Mouse (Mus musculus) heart, embryonic 13.5 days (tissue): Measurements from ENCODE around the gene Olfr1. TPM values are rescaled to one million over a fixed set of nuclear protein-coding genes. Genes with fewer than 3 reads are reported as not detected.

Experiments used
- ATAC-seq: fragments of 200-750 bp; cut with Nextera tagmentation; 2 replicates; pipeline ENCODE4 v1.8.0; 2017; ENCODE audit warnings: moderate TSS enrichment; ENCODE audit not compliant: insufficient number of reproducible peaks, low FRiP score, low TSS enrichment; ENCODE audit errors: extremely low read depth
- H3K27ac ChIP-seq: fragments of 300-500 bp; sonication (generic); replicated peaks from 2 replicates; pipeline ENCODE4 v1.5.1; 2015; ENCODE audit warnings: moderate library complexity, mild to moderate bottlenecking, inconsistent platforms
- H3K27me3 ChIP-seq: fragments of 300-500 bp; sonication (generic); replicated peaks from 2 replicates; pipeline ENCODE4 v1.6.1; 2015; ENCODE audit warnings: mild to moderate bottlenecking, inconsistent platforms
- H3K36me3 ChIP-seq: fragments of 300-500 bp; sonication (generic); 2 replicates; pipeline ENCODE4 v1.6.1; 2015; ENCODE audit warnings: mild to moderate bottlenecking, inconsistent platforms
- H3K4me1 ChIP-seq: fragments of 300-500 bp; sonication (generic); 2 replicates; pipeline ENCODE4 v1.6.1; 2015; ENCODE audit warnings: inconsistent platforms
- H3K4me2 ChIP-seq: fragments of 300-500 bp; sonication (generic); 2 replicates; pipeline ENCODE4 v1.6.1; 2015; ENCODE audit warnings: inconsistent platforms, mild to moderate bottlenecking, moderate library complexity
- H3K4me3 ChIP-seq: fragments of 300-500 bp; sonication (generic); 2 replicates; pipeline ENCODE4 v1.5.1; 2015; ENCODE audit warnings: moderate library complexity, mild to moderate bottlenecking, inconsistent platforms
- H3K9ac ChIP-seq: fragments of 300-500 bp; sonication (generic); 2 replicates; pipeline ENCODE4 v1.6.1; 2015; ENCODE audit warnings: inconsistent platforms, mild to moderate bottlenecking, moderate library complexity
- H3K9me3 ChIP-seq: fragments of 300-500 bp; sonication (generic); 2 replicates; pipeline ENCODE4 v1.6.1; 2016; ENCODE audit warnings: inconsistent platforms
- WGBS: fragments of 180-500 bp; shearing (Covaris S2); methylation state at CpG from one replicate; pipeline ENCODE4 v1.1.7; 2015; ENCODE audit warnings: mixed read lengths; 5-methylcytosine and 5-hydroxymethylcytosine counted together
- polyA plus RNA-seq: library from polyadenylated mRNA; unstranded; fragments of >200 nt; fragmentation: Nextera tagmentation; extraction: Ambion mirVana; gene quantifications from 2 replicates; pipeline ENCODE4 v1.2.1, GENCODE M21; 2015

The Olfr1 gene
- not detected in 2 replicates for polyA plus RNA-seq

- peaks cover 3% of the 10 kb centered on the region; the same call in 1 of the 2 replicates for H3K9me3 ChIP-seq
- no peaks in the 10 kb centered on the region for H3K27me3 ChIP-seq
- H3K36me3 ChIP-seq, result no peaks in the 10 kb centered on the region
- H3K4me2 ChIP-seq, result no peak within 1 kb of the TSS
- no peaks in the 10 kb centered on the region for H3K4me1 ChIP-seq
- no peak within 1 kb of the TSS for H3K9ac ChIP-seq
- ATAC-seq, result no peak
- H3K4me3 ChIP-seq, result no peak within 1 kb of the TSS
- H3K27ac ChIP-seq, result no peak within 1 kb of the TSS
These were observed at the start of gene Olfr1 for GRCm38 (mm10) chr11:73399514-73399913. TSS of gene Olfr1 (minus strand) at chr11:73399614.

- Histone ChIP-seq H3K4me2 (no peak within 1 kb of the TSS), H3K27ac (no peak within 1 kb of the TSS), H3K9me3 (peaks cover 21% of the 10 kb centered on the region), H3K27me3 (no peaks in the 10 kb centered on the region), H3K36me3 (no peaks in the 10 kb centered on the region), H3K9ac (no peak within 1 kb of the TSS), H3K4me3 (no peak within 1 kb of the TSS), H3K4me1 (no peaks in the 10 kb centered on the region)
- ATAC-seq, result no peak
- 60% methylated on average over 1 of the region's 1 CpGs for WGBS
These were observed 29.0 kb upstream of the Olfr1 start, which contains the start of gene Olfr378 for GRCm38 (mm10) chr11:73428377-73428776. TSS of gene Olfr378 (minus strand) at chr11:73428477.

DNA sequence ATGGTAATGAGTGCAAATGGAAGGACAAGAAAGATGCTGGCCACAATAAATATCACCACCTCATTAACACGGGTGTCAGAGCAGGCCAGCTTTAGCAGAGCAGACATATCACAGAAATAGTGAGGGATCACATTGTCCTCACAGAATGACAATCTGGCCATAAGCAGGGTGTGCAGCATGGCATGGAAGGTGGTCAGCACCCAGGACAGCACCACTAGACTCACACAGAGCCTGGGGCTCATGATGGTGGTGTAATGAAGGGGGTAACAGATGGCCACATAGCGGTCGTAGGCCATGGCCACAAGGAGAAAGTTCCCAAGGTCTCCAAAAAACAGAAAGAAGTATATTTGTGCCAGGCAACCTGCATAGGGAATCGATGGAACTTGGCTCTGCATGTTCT is 4.0 kb downstream of the Olfr1 start:
- Histone ChIP-seq H3K27me3 (no peaks in the 10 kb centered on the region), H3K9ac (no peak overlapping the region), H3K9me3 (peaks cover 3% of the 10 kb centered on the region; the same call in 1 of the 2 replicates), H3K36me3 (no peaks in the 10 kb centered on the region), H3K4me3 (no peak overlapping the region), H3K4me2 (no peak overlapping the region), H3K4me1 (no peaks in the 10 kb centered on the region), H3K27ac (no peak overlapping the region)
- 54% methylated on average over 4 of the region's 4 CpGs for WGBS
- no peak for ATAC-seq

GRCm38 (mm10) chr11:73370946-73371345 is 28.5 kb downstream of the Olfr1 start, which contains the start of gene Olfr376:
TSS of gene Olfr376 (plus strand) at chr11:73371246.
- 74% methylated on average over 2 of the region's 2 CpGs for WGBS
- Histone ChIP-seq H3K27ac (no peak within 1 kb of the TSS), H3K9ac (no peak within 1 kb of the TSS), H3K36me3 (no peaks in the 10 kb centered on the region), H3K4me2 (no peak within 1 kb of the TSS), H3K4me1 (no peaks in the 10 kb centered on the region), H3K27me3 (no peaks in the 10 kb centered on the region), H3K4me3 (no peak within 1 kb of the TSS), H3K9me3 (no peaks in the 10 kb centered on the region)
- no peak for ATAC-seq

DNA sequence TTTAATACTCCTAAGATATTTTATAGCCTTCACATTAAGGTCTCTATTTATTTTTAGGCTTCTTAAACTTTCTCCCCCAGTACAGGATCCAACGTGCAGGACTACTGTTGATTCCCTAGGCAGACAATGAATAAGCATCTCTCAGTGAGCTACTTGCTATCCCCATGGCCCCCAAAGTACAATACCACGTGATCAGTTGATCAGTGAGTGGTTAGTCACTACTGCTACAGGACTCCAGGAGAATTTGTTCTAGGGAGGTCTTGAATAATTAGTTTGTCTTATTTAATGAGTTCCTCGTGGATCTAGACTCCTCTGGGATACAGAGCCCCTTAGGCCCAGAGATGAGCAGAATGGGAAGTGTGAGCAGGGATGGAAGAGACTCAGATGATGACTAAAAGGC is 48.9 kb downstream of the Olfr1 start, which contains the start of gene Olfr20:
Gene Olfr20 (plus strand): TSS at position 301 of the 400 bp plus-strand sequence.
- no peaks in the 10 kb centered on the region for H3K27me3 ChIP-seq
- no peak within 1 kb of the TSS for H3K27ac ChIP-seq
- H3K9me3 ChIP-seq, result no peaks in the 10 kb centered on the region
- no peak for ATAC-seq
- H3K36me3 ChIP-seq, result no peaks in the 10 kb centered on the region
- 41% methylated on average over 3 of the region's 3 CpGs for WGBS
- no peak within 1 kb of the TSS for H3K4me2 ChIP-seq
- no peaks in the 10 kb centered on the region for H3K4me1 ChIP-seq
- H3K9ac ChIP-seq, result no peak within 1 kb of the TSS
- no peak within 1 kb of the TSS for H3K4me3 ChIP-seq

Other genes starting within 250 kb of the Olfr1 start
- 1.1 and 2.0 TPM in 2 replicates for gene P2rx5, start 239.2 kb downstream of the Olfr1 start, polyA plus RNA-seq
- gene Emc6, start 222.6 kb downstream of the Olfr1 start, polyA plus RNA-seq, result 93.0 and 101 TPM in 2 replicates
- 236 and 262 TPM in 2 replicates for gene Tax1bp3, start 222.5 kb downstream of the Olfr1 start, polyA plus RNA-seq
- gene Ctns, start 200.6 kb downstream of the Olfr1 start, polyA plus RNA-seq, result 11.0 and 11.7 TPM in 2 replicates
- 0.56 and 0.60 TPM in 2 replicates for gene Shpk, start 200.2 kb downstream of the Olfr1 start, polyA plus RNA-seq
- not detected in 2 replicates for gene Trpv1, start 165.3 kb downstream of the Olfr1 start, polyA plus RNA-seq
- 0.05 TPM in 1 of 2 replicates, not detected in the other for gene Trpv3, start 132.2 kb downstream of the Olfr1 start, polyA plus RNA-seq
- gene Aspa, start 70.0 kb downstream of the Olfr1 start, polyA plus RNA-seq, result 0.09 TPM in 1 of 2 replicates, not detected in the other
- gene Gm49340, start 69.9 kb downstream of the Olfr1 start, polyA plus RNA-seq, result not detected in 2 replicates
- gene Spata22, start 69.9 kb downstream of the Olfr1 start, polyA plus RNA-seq, result not detected in 2 replicates
- not detected in 2 replicates for gene Olfr20, start 48.8 kb downstream of the Olfr1 start, polyA plus RNA-seq
- not detected in 2 replicates for gene Olfr376, start 28.4 kb downstream of the Olfr1 start, polyA plus RNA-seq
- gene Olfr378, start 28.9 kb upstream of the Olfr1 start, polyA plus RNA-seq, result not detected in 2 replicates
- gene Olfr380, start 57.9 kb upstream of the Olfr1 start, polyA plus RNA-seq, result not detected in 2 replicates
- gene Olfr381, start 92.0 kb upstream of the Olfr1 start, polyA plus RNA-seq, result not detected in 2 replicates
- not detected in 2 replicates for gene Olfr382, start 117.6 kb upstream of the Olfr1 start, polyA plus RNA-seq
- not detected in 2 replicates for gene Olfr385, start 193.4 kb upstream of the Olfr1 start, polyA plus RNA-seq
- not detected in 2 replicates for gene Olfr384, start 199.0 kb upstream of the Olfr1 start, polyA plus RNA-seq